Mouse (Mus musculus): ENCODE measurements around the gene Rgs9bp. TPM values are rescaled to one million over a fixed set of nuclear protein-coding genes. Genes with fewer than 3 reads are reported as not detected.

Gene Rgs9bp
- total RNA-seq (2014; fragmentation: Nextera tagmentation) (0.30 and 1.2 TPM in 2 replicates), total RNA-seq (2017) (0.36 and 0.65 TPM in 2 replicates)

DNA sequence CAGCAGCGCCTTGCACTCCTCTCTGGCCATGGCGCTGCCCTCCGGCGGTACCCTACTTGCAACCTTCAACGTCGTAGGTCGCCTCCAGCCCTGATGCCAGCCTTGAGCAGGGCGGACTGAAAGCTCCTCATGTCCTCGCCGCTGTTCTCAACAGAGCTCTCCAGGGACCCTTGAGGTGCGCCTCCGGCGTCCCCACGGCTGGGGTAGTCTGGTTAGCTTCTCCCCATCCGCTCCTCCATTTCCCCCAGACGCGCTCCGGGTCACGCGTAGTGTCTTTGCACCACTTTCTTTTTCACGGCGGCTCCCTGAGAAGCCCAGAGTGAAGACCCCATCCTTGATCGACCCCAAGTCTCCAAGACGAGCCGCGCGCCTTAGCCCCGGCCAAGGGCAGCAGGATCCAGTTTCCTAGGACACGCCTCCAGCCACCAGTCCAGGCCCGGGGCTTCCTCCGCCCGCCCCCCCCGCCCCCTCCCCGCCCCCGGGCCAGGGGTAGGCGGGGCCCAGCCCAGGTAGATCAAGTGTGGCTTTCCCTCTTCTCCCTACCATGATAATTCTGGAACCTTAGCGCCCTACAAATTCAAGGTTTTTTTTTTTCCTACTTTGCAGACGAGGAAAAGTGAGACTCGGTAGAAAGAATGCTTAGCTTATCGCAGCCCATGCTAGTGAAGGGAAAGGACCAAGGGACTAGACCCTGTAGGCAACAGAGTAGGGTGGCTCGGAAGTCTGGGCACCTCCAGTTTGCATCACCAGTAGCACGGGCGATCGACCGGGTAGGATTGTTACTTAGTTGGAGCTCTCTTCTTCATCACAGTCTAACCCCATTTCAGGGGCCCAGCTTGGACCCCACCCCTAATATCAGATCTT, at the start of gene Rgs9bp:
TSS of gene Rgs9bp (minus strand) at position 392 of the 864 bp plus-strand sequence.
- peak; percentile 23 for ATAC-seq (replicated peaks; ENCODE audit: poor library complexity, severe bottlenecking)

DNA sequence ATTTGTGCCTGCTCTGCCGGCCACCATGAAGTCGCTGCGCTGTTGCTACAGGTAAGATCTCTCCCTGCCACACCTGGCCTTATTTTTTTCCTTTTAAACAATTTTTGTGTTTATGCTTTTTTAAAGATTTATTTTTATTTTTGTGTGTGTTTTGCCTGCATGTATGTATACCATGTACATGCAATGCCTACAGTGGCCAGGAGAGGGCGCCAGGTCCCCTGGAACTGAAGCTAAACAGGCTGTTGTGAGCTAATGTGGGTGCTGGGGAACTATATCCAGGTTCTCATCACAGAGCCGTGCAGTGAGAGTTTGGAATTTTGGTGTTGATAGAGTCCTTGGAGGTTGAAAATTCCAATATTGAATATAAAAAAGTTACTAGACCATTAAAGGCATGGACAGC, 43.1 kb upstream of the Rgs9bp start:
- peak; percentile 71 for ATAC-seq (replicated peaks; ENCODE audit: poor library complexity, severe bottlenecking)

DNA sequence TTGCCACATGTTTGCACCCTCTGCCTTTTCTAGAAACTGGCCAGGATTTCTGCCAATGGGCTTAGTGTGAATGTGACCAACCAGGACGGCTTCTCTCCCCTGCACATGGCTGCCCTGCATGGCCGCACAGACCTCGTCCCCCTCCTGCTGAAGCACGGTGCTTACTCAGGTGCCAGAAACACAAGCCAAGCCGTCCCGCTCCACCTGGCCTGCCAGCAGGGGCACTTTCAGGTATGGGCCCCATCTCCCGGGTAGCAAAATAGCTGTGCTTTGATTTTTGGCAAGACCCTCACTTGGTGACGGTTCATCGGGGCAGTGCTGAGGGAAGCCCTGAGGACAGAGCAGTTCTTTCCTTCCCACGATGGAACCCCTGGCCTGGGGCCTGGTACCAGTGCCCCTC, 42.0 kb upstream of the Rgs9bp start:
- no peak for ATAC-seq (replicated peaks; ENCODE audit: poor library complexity, severe bottlenecking)

DNA sequence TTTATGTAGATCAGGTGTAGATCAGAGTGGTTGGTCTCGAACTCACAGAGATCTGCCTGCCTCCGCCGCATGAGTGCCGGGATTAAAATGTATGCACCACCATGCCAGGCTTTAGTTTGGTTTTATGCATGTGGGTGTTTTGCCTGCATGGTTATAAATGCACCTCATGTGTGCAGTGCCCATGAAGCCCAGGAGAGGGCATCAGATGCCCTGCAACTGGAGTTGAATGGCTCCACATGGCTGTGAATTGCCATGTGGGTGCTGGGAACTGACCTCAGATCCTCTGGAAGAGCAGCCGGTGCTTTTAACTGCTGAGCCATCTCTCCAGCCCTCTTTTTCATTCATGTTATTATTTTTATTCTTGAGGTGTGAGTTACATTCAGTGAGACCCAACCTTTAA, 40.7 kb upstream of the Rgs9bp start:
- ATAC-seq (replicated peaks; ENCODE audit: poor library complexity, severe bottlenecking), result no peak

DNA sequence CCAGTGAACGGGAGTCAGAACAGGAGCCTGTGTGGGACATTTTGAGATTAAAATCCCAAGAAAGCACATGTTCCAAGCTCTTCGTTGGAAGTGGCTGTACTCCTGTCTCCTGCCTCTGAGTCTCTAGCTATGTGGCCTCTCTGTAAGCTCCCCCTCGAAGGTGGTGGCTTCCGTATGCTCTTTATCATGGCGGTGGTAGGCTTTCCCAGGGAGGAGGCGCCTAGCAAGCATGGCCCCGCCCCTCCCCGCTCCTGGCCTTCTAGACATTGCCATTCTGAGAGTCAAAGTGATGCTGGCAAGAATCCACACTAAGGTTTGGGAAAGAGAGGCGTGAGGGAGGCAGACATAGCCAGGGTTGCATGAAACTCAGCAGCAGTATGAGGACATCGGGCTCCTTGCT, 37.2 kb upstream of the Rgs9bp start:
- ATAC-seq (replicated peaks; ENCODE audit: poor library complexity, severe bottlenecking), result no peak

DNA sequence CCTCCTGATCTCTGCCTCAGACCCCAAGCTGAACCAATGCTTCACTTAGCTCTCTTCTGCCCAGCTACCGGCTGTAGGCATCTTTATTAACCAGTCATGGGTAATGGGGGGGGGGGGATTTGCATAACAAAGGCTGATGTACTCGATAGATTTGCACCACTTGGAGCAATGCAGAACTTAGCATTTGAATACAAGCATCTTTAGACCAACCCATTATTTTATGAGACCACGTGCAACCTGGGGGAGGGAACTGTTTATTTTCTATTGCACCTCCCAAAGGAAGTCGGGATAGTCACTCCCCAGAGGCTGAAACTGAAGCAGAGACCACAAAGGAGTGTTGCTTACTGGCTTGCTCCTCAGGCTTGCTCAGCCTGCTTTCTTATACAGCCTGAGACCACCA, 32.1 kb upstream of the Rgs9bp start:
- ATAC-seq (replicated peaks; ENCODE audit: poor library complexity, severe bottlenecking), result no peak

DNA sequence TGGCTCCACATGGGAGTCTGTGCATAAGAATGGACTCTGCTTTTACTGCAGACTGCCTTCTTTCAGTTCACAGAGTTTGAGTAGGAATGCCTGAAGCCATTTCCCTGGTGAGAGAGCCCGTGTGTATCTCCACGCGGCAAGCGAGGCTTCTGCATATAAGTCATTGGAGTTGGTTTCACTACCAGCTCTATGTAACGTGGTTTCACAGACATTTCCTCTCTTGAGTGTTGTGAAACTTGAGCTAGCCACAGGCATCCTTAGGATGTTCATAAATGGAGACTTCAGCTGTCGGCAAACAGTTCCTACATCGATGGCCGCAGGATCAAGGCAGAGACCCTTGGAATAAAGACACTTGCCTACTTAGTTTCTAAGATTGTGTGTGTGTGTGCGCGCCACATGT, 23.9 kb upstream of the Rgs9bp start:
- ATAC-seq (replicated peaks; ENCODE audit: poor library complexity, severe bottlenecking), result peak; percentile 87

DNA sequence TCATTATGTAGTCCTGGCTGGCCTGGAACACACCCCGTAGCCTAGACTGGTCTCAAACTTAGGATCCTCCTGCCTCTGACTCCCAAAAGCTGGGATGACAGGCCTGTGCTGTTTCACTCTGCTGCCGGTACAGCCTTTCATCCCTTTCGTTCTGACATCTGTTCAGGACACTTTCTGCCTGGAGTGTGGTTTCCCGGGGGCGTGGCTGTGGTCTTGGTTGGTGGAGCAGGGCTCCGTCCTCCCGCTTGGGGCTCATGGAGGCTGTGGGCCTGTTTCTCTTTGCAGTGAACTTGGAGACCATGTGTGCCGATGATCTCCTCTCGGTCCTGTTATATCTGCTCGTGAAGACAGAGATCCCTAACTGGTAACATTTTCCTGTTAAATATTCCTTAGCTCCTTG, 21.4 kb upstream of the Rgs9bp start:
- ATAC-seq (replicated peaks; ENCODE audit: poor library complexity, severe bottlenecking), result peak; percentile 84

DNA sequence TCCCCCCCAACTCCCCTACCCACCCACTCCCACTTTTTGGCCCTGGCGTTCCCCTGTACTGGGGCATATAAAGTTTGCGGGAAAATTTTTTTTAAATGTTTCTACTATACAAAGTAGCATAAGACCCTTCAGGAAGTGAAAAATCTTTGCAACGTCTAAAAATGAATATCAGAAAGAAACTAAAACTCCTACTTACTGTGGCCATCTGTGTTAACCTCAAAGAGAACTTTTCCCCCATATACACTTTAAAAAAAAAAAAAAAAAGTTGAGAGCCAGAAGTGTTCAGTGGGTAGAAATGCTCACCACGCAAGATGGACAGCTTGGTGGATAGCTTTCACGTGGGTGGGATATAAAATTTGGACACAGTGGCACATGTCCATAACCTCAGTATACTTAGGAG, 17.4 kb upstream of the Rgs9bp start:
- ATAC-seq (replicated peaks; ENCODE audit: poor library complexity, severe bottlenecking), result no peak

DNA sequence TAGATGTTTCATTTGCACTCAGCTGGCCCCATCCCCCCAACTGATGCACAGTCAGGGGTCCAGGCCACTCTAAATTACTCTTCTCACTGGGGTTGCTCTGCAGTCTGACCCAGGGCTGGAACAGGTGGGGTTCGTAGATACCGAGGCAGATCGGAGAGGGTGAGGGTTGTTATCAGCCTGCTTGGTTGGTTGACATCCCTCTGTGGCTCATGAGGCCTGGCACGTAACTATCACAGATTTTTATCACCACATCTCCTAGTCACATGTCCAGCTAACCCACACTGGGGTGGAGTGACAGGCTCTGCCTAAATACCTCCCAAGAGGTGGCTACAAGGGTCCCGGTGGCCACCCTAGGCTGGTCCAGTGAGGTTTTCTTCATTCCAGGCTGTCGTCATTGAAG, 15.7 kb upstream of the Rgs9bp start:
- peak; percentile 40 for ATAC-seq (replicated peaks; ENCODE audit: poor library complexity, severe bottlenecking)

DNA sequence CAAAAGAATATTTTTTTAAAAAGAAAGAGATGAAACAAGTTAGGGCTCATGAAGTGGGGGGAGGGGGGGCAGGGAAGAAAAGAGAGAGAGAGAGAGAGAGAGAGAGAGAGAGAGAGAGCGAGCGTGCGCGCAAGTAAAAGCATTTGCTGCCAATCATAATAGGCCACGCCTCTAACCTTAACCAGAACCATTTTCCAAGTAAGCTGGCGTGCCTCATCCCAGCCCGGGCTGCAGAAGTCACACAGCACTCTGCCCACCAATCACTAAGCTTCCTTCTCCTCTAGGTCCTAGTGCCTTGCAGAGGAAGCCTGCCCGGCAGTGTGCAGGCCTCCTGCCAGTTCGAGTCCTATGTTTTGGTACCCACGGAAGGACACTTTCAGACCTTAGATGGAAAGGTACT, 14.6 kb upstream of the Rgs9bp start:
- ATAC-seq (replicated peaks; ENCODE audit: poor library complexity, severe bottlenecking), result no peak

DNA sequence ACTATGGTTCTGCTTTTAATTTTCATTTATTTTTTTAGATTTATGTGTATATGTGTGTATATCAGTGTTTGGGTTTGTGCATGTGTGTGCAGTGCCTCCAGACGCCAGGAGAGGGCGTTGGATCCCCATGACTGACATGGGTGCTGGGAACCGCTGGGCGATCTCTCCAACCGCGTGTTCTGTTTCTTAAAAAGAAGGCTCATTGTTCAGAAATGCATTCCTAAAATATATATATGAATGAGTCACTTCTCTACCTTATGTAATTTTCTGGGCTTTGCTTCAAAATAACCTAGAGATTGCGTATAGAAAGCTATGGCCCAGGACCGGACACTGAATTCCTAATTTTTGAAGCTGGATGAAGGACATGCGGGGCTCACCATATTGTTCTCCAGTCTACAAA, 14.1 kb upstream of the Rgs9bp start:
- ATAC-seq (replicated peaks; ENCODE audit: poor library complexity, severe bottlenecking), result no peak

DNA sequence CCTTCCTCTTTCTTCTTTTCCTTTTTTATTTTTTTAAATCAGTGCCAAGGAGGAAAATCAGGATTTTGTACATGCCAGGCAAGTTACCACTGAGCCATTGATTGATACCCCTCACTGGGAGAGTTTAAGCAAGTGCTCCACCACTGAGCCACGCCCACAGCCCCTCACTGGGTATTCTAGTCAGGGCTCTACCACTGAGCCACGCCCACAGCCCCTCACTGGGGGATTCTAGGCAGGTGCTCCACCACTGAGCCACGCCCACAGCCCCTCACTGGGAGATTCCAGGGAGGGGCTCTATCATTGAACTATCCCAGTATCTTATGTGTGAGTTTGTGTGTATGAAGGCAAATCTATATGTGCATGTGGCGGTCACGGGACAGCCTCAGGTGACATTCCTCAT, 8.9 kb upstream of the Rgs9bp start:
- no peak for ATAC-seq (replicated peaks; ENCODE audit: poor library complexity, severe bottlenecking)

DNA sequence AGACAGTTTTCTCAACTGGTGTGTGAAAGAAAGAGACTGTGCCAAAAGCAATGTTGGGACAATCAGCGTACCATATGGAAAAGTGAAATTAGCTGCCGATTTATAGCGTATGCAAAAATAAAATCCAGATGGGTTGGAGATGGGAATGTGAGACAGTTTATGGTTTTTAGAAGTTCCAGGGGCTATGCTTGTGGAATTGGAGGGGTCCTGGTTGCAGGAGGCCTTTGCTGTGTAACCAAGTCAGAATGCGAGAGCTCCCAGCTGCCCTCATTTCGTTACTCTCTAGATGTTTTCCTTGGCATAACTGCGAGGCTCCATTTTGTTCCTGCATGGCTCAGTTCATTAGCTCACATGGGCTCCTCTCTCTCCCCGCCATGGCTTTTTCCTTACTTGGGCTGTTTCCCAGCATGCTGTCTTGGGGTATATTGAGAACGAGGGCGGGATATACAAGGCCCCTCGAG, 5.4 kb upstream of the Rgs9bp start:
- no peak for ATAC-seq (replicated peaks; ENCODE audit: poor library complexity, severe bottlenecking)

DNA sequence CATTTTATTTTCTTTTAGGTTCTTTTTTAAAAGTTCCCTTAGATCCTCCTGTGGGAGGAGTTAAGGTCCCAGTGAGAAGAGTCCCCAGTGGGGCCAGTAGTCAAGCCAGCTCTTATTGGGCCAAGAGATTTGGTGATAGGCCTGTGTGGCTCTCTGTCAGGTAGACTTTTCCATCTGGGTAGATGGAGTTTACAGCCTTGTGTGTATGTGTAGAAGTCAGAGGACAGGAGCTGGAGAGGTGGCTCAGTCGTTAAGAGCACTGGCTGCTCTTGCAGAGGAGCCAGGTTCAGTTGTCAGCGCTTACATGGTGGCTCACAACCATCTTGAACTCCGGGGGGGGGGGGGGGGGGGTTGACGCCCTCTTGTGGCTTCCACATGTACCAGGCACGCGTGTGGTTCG, 4.1 kb upstream of the Rgs9bp start:
- ATAC-seq (replicated peaks; ENCODE audit: poor library complexity, severe bottlenecking), result no peak

DNA sequence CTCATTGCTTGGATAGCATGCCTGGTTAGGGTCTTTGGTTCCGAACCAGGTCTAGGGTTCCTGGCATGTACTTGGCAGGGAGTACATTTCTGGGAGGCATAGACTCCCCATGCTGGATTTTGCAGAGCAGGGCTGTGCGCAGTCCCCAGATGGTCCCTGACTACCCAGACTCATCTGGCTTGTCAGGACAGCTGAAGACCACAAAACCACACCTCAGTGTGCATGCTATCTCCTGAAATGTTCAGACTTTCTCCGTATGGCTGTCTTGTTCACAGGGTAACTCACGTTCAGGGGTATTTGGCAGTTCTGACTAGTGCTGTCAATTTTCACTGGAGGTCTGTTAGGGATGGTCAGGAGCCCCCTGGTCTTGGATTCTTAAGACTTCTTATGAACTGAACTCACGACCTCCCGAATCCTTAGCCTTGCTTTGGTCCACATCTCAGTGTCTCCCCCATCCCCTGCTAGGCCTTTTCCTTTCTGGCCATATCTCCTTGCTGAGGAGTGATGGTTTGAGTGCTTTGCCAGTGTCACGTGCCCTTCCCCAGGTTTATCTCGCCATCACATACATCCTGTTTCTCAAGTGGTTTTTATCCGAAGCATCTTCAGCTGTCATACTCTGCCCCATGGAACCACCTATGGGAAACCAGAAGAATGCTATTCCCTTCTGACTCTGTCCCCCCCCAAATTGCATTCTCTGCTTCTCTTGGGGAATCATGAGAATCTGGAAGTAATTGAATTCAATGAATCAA, 3.5 kb upstream of the Rgs9bp start:
- ATAC-seq (replicated peaks; ENCODE audit: poor library complexity, severe bottlenecking), result peak; percentile 5; the same call in 1 of the 2 replicates

DNA sequence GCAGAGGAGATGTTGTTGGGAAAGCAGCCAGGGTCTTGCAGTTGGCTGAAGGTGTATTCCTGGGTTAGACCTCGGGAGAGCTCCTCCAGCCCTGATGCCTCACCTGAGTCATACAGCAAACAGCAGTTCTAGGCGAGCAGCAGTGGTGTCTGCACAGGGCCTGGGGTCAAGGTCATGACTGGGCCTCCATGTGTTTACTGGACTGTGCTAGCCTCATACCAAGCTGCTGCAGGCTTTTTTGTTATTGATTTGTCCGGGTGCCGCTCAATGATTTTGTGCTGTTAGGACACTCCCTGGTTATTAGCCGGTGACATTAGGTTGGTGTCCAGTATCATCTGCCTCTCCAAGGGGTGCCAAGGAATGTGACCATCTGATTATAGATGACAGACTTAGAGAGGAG, 2.3 kb upstream of the Rgs9bp start:
- no peak for ATAC-seq (replicated peaks; ENCODE audit: poor library complexity, severe bottlenecking)

DNA sequence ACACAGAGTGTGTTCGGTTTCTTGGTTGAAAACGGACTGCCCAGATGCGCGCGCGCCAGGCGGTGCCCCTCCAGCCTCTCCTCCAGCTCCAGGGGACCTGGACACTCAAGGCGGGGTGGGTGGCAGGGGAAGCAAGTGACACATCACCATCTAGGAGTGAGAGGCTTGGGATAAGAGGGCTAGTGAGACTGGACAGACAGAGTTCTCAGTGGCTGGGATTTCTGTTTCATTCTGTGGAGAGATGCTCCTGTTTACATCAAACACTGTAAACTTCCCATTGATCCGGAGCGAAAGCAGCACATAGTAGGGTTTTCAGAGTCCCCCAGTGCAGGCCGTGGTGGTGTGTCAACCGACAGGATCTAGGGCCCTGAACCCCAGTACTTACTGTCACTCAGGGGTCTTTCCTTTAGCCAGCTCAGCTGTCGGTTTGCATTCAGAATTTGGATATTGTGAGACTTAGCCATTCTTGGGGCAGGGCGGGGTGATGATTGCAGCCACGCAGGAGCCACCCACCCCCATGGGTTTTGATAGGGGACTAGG, 1.6 kb upstream of the Rgs9bp start:
- ATAC-seq (replicated peaks; ENCODE audit: poor library complexity, severe bottlenecking), result no peak

DNA sequence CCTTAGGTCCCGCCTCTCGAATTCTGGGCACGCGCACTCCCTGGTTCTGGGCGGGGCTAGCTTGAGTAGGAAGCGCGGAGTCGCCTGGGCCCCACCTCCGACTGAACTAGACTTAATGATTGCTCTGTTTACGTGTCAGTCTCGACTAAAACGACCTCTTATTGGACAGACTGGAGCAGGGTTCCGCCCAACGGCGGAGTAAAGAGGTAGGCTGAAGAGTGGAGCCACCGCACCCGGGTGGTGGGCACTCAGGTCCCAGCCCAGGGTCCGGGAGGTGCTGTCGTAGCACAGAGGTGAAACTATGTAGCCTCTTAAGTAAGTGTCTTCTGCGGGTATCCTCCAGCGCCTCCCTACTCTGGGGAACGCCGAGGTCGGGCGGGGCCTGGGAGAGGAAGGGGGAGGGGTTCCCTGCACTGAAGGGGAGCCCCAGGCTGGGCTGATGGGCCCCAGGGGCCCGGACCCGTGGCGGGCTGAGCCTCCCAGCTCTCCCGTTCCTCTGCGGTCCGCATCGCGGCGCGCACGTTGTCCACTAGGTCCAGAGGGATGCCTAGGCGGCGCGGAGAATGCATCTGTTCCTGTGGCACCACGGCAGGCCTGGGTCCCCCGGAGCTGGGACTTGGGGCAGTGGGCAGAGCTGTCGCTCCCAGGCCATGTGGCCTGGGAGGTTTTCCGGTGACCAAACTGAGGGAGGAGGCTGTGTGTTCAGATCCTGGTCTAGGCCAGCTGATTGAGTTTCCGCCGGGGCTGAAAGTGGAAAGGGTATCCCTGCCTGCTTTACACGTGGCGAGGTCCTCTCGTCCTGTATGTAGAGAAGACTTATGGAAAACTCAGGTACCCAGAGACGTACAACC, 898 bp upstream of the Rgs9bp start, which contains the start of gene Ankrd27:
TSS of gene Ankrd27 (plus strand) at position 190 of the 851 bp plus-strand sequence.
- ATAC-seq (replicated peaks; ENCODE audit: poor library complexity, severe bottlenecking), result peak; percentile 74

DNA sequence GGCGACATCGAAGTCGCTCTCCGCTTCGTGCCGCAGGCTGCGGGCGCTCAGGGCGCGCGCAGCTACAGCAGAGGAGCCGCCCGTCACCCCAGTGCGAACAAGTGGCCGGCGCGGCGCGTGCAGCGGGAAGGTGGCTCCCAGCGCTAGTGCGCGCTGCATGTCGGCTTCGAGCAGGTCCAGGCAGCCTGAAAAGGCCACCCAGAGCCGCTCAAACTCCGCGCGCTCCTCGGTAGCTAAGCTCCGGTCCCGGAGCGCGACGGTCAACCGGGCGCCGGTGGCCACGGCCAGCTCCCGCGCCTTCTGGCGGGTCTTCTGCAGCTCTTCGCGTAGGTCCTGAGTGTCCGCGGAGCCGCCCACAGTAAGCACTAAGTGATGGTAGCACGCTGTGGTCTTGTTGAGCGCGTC, 594 bp downstream of the Rgs9bp start:
- ATAC-seq (replicated peaks; ENCODE audit: poor library complexity, severe bottlenecking), result peak; percentile 3; the same call in 1 of the 2 replicates

All from granulocyte monocyte progenitor cell, adult 5-6 weeks (primary cell).